Mouse (Mus musculus): ENCODE measurements around the gene Rwdd3. TPM values are rescaled to one million over a fixed set of nuclear protein-coding genes. Genes with fewer than 3 reads are reported as not detected.

Rwdd3 gene
- 1.3 and 1.9 TPM in 2 replicates for polyA plus RNA-seq (2012; rRNA removed)

DNA sequence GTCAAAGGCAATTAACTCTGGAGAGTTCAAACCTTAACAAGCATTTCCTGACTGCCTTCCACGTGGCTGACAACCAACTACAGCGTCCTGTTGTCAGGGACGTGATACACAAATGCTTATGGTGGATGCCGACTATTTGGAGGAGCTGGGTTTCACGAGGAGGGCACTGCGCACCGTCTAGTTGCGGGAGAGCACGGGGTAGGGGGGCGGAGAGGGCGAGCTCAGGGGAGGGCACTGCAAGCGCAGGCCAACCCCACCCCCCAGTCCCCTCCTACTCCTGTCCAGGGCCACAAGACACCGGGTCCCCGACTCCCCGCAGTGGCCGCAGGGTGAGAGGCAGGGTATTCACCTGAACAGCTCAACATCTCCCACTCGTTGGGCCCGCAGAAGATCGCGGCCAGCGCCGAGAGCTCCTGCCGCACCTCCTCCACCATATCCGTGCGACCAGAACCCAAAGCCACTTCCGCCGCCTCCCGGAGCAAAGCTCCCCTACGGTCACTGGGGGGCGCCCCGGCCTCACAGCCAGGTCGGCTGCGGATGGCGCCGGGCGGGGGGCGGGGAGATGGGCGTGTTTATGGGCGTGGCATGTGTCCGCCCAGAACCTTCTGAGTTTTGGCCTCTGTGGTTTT is at the start of gene Rwdd3:
TSS of gene Rwdd3 (minus strand) at position 453 of the 629 bp plus-strand sequence.

Other genes with a start within 250 kb of the Rwdd3 start
- 2.0 and 2.3 TPM in 2 replicates for gene Tmem56, start 111.4 kb upstream of the Rwdd3 start, polyA plus RNA-seq (2012; rRNA removed)
- 12.8 and 15.5 TPM in 2 replicates for gene Alg14, start 120.1 kb upstream of the Rwdd3 start, polyA plus RNA-seq (2012; rRNA removed)

All from colon, adult 2 months (tissue).